Mouse (Mus musculus): Measurements from ENCODE around the gene Dock4. TPM values are rescaled to one million over a fixed set of nuclear protein-coding genes. Genes with fewer than 3 reads are reported as not detected.

Dock4 gene
- polyA plus RNA-seq, 1 experiment from 2014 or later = 13.3 TPM

- H3K4me1 ChIP-seq (ENCODE audit: insufficient read depth, low read length) = no peaks in the 10 kb centered on the region
- H3K36me3 ChIP-seq (ENCODE audit: insufficient read depth, low read length) = no peaks in the 10 kb centered on the region
- no peak overlapping the region for H3K9ac ChIP-seq (replicated peaks; ENCODE audit: low read length)
- no peak overlapping the region for H3K4me3 ChIP-seq (ENCODE audit: low read length)
- no peak overlapping the region for H3K27ac ChIP-seq (ENCODE audit: low read length)
- no peak overlapping the region for H3K4me2 ChIP-seq (replicated peaks; ENCODE audit: low read depth, low read length)
- H3K9me3 ChIP-seq (ENCODE audit: low read length) = no peaks in the 10 kb centered on the region
- no peak for ATAC-seq (ENCODE audit: low FRiP score, low TSS enrichment)
- no peaks in the 10 kb centered on the region for H3K27me3 ChIP-seq (ENCODE audit: insufficient read depth, low read length)
- WGBS = 89% methylated on average over 3 of the region's 3 CpGs
These were observed 300.3 kb downstream of the Dock4 start for GRCm38 (mm10) chr12:40746081-40746480.

DNA sequence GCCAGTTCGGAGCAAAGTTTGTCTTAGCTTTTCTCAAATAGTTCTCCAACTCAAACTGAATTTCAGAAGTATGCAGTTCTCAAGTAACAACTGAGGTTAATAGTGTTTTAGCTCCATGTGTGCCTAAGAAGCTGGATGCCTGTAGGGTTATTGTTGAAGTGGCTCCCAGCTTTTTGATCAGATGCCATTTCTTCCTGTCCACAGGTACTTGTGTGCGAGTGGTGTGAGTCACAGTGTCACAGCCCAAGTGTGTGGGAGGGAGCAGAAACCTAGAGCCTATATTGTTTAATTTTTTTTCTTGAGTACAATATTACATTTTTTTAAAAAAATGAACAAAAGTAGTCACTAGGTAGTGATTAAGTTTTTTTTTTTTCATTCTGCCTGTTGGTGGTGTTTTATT, 313.5 kb downstream of the Dock4 start:
- no peak for ATAC-seq (ENCODE audit: low FRiP score, low TSS enrichment)
- no peaks in the 10 kb centered on the region for H3K4me1 ChIP-seq (ENCODE audit: insufficient read depth, low read length)
- no peaks in the 10 kb centered on the region for H3K27me3 ChIP-seq (ENCODE audit: insufficient read depth, low read length)
- 88% methylated on average over 2 of the region's 2 CpGs for WGBS
- H3K27ac ChIP-seq (ENCODE audit: low read length) = no peak overlapping the region
- no peak overlapping the region for H3K4me3 ChIP-seq (ENCODE audit: low read length)
- H3K9me3 ChIP-seq (ENCODE audit: low read length) = no peaks in the 10 kb centered on the region
- H3K36me3 ChIP-seq (ENCODE audit: insufficient read depth, low read length) = no peaks in the 10 kb centered on the region
- no peak overlapping the region for H3K4me2 ChIP-seq (replicated peaks; ENCODE audit: low read depth, low read length)
- no peak overlapping the region for H3K9ac ChIP-seq (replicated peaks; ENCODE audit: low read length)

DNA sequence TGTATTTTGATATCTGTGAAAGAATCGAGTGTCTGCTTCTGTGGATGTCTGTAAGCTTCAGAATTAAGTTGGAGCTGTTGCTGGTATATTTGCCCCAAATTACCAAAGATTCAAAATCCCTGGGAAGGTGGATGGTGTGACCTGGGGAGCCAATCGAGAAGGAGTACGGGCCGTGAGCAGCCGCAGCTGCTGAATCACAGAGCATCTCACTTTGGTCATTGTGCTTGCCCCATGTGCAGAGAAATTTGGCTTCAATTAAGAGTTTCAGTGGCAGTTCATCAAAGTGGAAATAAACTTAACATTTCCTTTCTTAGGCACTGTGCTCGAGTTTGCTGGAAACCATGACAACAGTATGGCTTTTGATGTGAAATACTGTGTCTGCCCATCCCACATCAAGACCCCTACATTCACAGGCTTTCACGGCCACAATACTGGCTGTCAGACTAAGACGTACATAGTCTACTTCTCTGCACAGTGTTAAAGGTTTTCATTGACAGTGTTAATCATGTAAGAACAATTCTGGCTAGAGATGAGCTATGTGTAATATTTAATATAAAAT, 321.6 kb downstream of the Dock4 start:
- H3K27ac ChIP-seq (ENCODE audit: low read length) = no peak overlapping the region
- no peaks in the 10 kb centered on the region for H3K36me3 ChIP-seq (ENCODE audit: insufficient read depth, low read length)
- no peaks in the 10 kb centered on the region for H3K27me3 ChIP-seq (ENCODE audit: insufficient read depth, low read length)
- 80% methylated on average over 8 of the region's 8 CpGs for WGBS
- ATAC-seq (ENCODE audit: low FRiP score, low TSS enrichment) = no peak
- H3K9me3 ChIP-seq (ENCODE audit: low read length) = no peaks in the 10 kb centered on the region
- H3K4me2 ChIP-seq (replicated peaks; ENCODE audit: low read depth, low read length) = no peak overlapping the region
- no peaks in the 10 kb centered on the region for H3K4me1 ChIP-seq (ENCODE audit: insufficient read depth, low read length)
- H3K4me3 ChIP-seq (ENCODE audit: low read length) = no peak overlapping the region
- H3K9ac ChIP-seq (replicated peaks; ENCODE audit: low read length) = no peak overlapping the region

GRCm38 (mm10) chr12:40773091-40773490, 327.3 kb downstream of the Dock4 start:
- no peaks in the 10 kb centered on the region for H3K27me3 ChIP-seq (ENCODE audit: insufficient read depth, low read length)
- WGBS = 86% methylated on average over 1 of the region's 1 CpGs
- no peak for ATAC-seq (ENCODE audit: low FRiP score, low TSS enrichment)
- H3K4me2 ChIP-seq (replicated peaks; ENCODE audit: low read depth, low read length) = no peak overlapping the region
- H3K27ac ChIP-seq (ENCODE audit: low read length) = no peak overlapping the region
- no peaks in the 10 kb centered on the region for H3K4me1 ChIP-seq (ENCODE audit: insufficient read depth, low read length)
- no peak overlapping the region for H3K4me3 ChIP-seq (ENCODE audit: low read length)
- H3K36me3 ChIP-seq (ENCODE audit: insufficient read depth, low read length) = no peaks in the 10 kb centered on the region
- no peaks in the 10 kb centered on the region for H3K9me3 ChIP-seq (ENCODE audit: low read length)
- no peak overlapping the region for H3K9ac ChIP-seq (replicated peaks; ENCODE audit: low read length)

- Histone ChIP-seq H3K4me1 (ENCODE audit: insufficient read depth, low read length) (no peaks in the 10 kb centered on the region), H3K27ac (ENCODE audit: low read length) (no peak overlapping the region), H3K4me2 (replicated peaks; ENCODE audit: low read depth, low read length) (no peak overlapping the region), H3K9me3 (ENCODE audit: low read length) (no peaks in the 10 kb centered on the region), H3K9ac (replicated peaks; ENCODE audit: low read length) (no peak overlapping the region), H3K36me3 (ENCODE audit: insufficient read depth, low read length) (peaks cover 3% of the 10 kb centered on the region; the same call in 1 of the 2 replicates), H3K4me3 (ENCODE audit: low read length) (no peak overlapping the region), H3K27me3 (ENCODE audit: insufficient read depth, low read length) (no peaks in the 10 kb centered on the region)
- 87% methylated on average over 6 of the region's 6 CpGs for WGBS
- no peak for ATAC-seq (ENCODE audit: low FRiP score, low TSS enrichment)
These were observed 335.8 kb downstream of the Dock4 start for GRCm38 (mm10) chr12:40781554-40781953.

DNA sequence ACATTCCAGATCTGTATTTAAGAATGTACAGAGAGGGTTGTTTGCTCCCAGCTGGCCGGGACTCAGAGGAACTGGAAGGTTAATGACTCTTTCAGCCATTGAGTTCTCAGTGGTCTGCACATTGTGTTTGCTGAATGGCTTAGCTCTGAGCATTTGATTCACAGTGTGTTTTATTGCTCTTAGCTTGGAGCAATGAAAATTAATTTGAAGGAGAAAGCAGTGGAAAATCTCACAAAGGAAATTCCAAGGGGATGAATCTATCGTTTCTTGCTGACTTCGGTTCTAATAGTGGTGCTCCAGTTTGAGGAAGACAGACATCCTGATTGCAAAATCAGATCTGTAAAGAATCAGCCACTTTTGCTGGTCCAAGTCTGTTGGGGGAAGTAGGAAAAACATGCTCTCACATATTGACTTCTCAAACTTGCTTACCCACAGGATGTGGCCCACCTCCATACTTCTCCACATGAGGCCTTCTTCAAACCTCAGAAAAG, 342.9 kb downstream of the Dock4 start:
- Histone ChIP-seq H3K9me3 (ENCODE audit: low read length) (no peaks in the 10 kb centered on the region), H3K4me1 (ENCODE audit: insufficient read depth, low read length) (0 out of 2 replicates have a peak, but pooled peaks cover 6% of the 10 kb centered on the region), H3K9ac (replicated peaks; ENCODE audit: low read length) (no peak overlapping the region), H3K36me3 (ENCODE audit: insufficient read depth, low read length) (no peaks in the 10 kb centered on the region), H3K27me3 (ENCODE audit: insufficient read depth, low read length) (no peaks in the 10 kb centered on the region), H3K4me3 (ENCODE audit: low read length) (no peak overlapping the region), H3K4me2 (replicated peaks; ENCODE audit: low read depth, low read length) (no peak overlapping the region), H3K27ac (ENCODE audit: low read length) (peak overlapping the region; percentile 41)
- ATAC-seq (ENCODE audit: low FRiP score, low TSS enrichment) = peak; percentile 59; the same call in 1 of the 2 replicates
- WGBS = 31% methylated on average over 3 of the region's 3 CpGs

GRCm38 (mm10) chr12:40789379-40790361, 343.9 kb downstream of the Dock4 start:
- Histone ChIP-seq H3K4me3 (ENCODE audit: low read length) (no peak overlapping the region), H3K36me3 (ENCODE audit: insufficient read depth, low read length) (no peaks in the 10 kb centered on the region), H3K9ac (replicated peaks; ENCODE audit: low read length) (no peak overlapping the region), H3K4me1 (ENCODE audit: insufficient read depth, low read length) (0 out of 2 replicates have a peak, but pooled peaks cover 6% of the 10 kb centered on the region), H3K4me2 (replicated peaks; ENCODE audit: low read depth, low read length) (no peak overlapping the region), H3K27me3 (ENCODE audit: insufficient read depth, low read length) (no peaks in the 10 kb centered on the region), H3K27ac (ENCODE audit: low read length) (no peak overlapping the region), H3K9me3 (ENCODE audit: low read length) (no peaks in the 10 kb centered on the region)
- WGBS = 61% methylated on average over 10 of the region's 10 CpGs
- ATAC-seq (ENCODE audit: low FRiP score, low TSS enrichment) = no peak

DNA sequence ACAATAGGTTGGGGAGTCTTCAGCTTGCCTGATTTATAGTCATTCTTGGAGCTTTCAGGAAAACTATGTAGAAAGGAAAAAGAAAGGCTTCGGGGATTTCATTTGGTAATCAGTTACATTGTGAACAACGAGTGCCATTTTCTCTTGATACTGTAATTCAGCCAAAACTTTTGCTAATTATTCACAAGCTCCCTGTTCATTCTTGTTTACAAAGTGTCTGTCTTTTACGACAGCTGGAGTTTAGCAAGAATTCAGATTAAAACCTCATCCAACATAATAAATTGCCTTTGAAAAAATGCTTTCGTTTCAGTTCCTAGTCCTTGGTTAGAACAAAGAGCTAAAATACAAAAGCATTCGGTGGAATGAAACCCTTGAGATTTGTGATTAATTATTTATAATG, 345.5 kb downstream of the Dock4 start:
- Histone ChIP-seq H3K4me3 (ENCODE audit: low read length) (no peak overlapping the region), H3K36me3 (ENCODE audit: insufficient read depth, low read length) (no peaks in the 10 kb centered on the region), H3K27me3 (ENCODE audit: insufficient read depth, low read length) (no peaks in the 10 kb centered on the region), H3K9me3 (ENCODE audit: low read length) (no peaks in the 10 kb centered on the region), H3K9ac (replicated peaks; ENCODE audit: low read length) (no peak overlapping the region), H3K4me1 (ENCODE audit: insufficient read depth, low read length) (peaks cover 9% of the 10 kb centered on the region; the same call in 1 of the 2 replicates), H3K4me2 (replicated peaks; ENCODE audit: low read depth, low read length) (no peak overlapping the region), H3K27ac (ENCODE audit: low read length) (no peak overlapping the region)
- 53% methylated on average over 5 of the region's 5 CpGs for WGBS
- no peak for ATAC-seq (ENCODE audit: low FRiP score, low TSS enrichment)

DNA sequence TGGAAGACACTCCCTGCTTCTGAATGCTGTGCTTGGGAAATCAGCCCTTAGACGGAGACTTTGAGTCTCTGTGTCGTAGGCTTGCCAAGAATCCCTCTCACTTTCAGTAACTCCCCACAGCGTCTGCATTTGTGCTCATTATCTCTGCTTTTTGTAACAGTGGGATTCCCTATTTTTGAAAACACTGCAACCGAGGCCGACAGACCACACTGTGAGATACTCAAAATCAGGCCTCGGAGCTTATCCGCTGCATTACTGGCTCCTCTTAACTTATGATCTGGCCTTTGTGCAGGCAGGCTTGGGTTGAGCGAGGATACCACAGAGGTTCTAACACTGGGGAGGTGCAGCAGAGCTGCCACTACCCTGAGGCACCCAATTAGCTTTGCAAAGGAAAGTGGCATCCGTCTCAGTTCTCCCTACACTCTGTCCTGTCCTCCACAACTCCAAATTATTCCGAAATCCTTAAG, 346.5 kb downstream of the Dock4 start:
- H3K9ac ChIP-seq (replicated peaks; ENCODE audit: low read length) = no peak overlapping the region
- H3K4me2 ChIP-seq (replicated peaks; ENCODE audit: low read depth, low read length) = no peak overlapping the region
- H3K4me3 ChIP-seq (ENCODE audit: low read length) = no peak overlapping the region
- H3K4me1 ChIP-seq (ENCODE audit: insufficient read depth, low read length) = peaks cover 18% of the 10 kb centered on the region
- ATAC-seq (ENCODE audit: low FRiP score, low TSS enrichment) = no peak
- no peaks in the 10 kb centered on the region for H3K36me3 ChIP-seq (ENCODE audit: insufficient read depth, low read length)
- no peaks in the 10 kb centered on the region for H3K27me3 ChIP-seq (ENCODE audit: insufficient read depth, low read length)
- 0 out of 2 replicates have a peak overlapping the region, but pooled peaks have one; percentile 5 for H3K27ac ChIP-seq (ENCODE audit: low read length)
- 66% methylated on average over 10 of the region's 10 CpGs for WGBS
- no peaks in the 10 kb centered on the region for H3K9me3 ChIP-seq (ENCODE audit: low read length)

Data from kidney, embryonic 16.5 days (tissue).